Mouse (Mus musculus) limb, embryonic 14.5 days (tissue): Measurements from ENCODE around the gene Arid3a. TPM values are rescaled to one million over a fixed set of nuclear protein-coding genes. Genes with fewer than 3 reads are reported as not detected.

Experiments
- ATAC-seq: fragments of 200-750 bp; cut with Nextera tagmentation; 2 replicates; pipeline ENCODE4 v1.8.0; 2017; ENCODE audit warnings: low read depth, moderate number of reproducible peaks, moderate TSS enrichment; ENCODE audit not compliant: low FRiP score
- DNase-seq: peaks from one replicate; pipeline ENCODE4 v3.0.0-alpha.2; 2015; ENCODE audit warnings: low spot score
- H3K27ac ChIP-seq: fragments of 300-500 bp; sonication (generic); replicated peaks from 2 replicates; pipeline ENCODE4 v1.5.1; 2014; ENCODE audit warnings: low read depth, mild to moderate bottlenecking, low read length, moderate library complexity, mixed read lengths
- H3K27me3 ChIP-seq: fragments of 300-500 bp; sonication (generic); 2 replicates; pipeline ENCODE4 v1.6.1; 2014; ENCODE audit warnings: low read length, mixed read lengths; ENCODE audit not compliant: control insufficient read depth, insufficient read depth
- H3K36me3 ChIP-seq: fragments of 300-500 bp; sonication (generic); 2 replicates; pipeline ENCODE4 v1.6.1; 2014; ENCODE audit warnings: mild to moderate bottlenecking, low read length, moderate library complexity, mixed read lengths; ENCODE audit not compliant: control insufficient read depth, insufficient read depth
- H3K4me1 ChIP-seq: fragments of 300-500 bp; sonication (generic); 2 replicates; pipeline ENCODE4 v1.6.1; 2014; ENCODE audit warnings: antibody characterized with exemption, low read length, mixed read lengths; ENCODE audit not compliant: control insufficient read depth, insufficient read depth
- H3K4me2 ChIP-seq: fragments of 300-500 bp; sonication (generic); replicated peaks from 2 replicates; pipeline ENCODE4 v1.6.1; 2014; ENCODE audit warnings: low read depth, mild to moderate bottlenecking, low read length, moderate library complexity; ENCODE audit not compliant: severe bottlenecking
- H3K4me3 ChIP-seq: fragments of 300-500 bp; sonication (generic); replicated peaks from 2 replicates; pipeline ENCODE4 v1.5.1; 2014; ENCODE audit warnings: low read length
- H3K9ac ChIP-seq: fragments of 300-500 bp; sonication (generic); 2 replicates; pipeline ENCODE4 v1.6.1; 2014; ENCODE audit warnings: mild to moderate bottlenecking, low read depth, low read length, moderate library complexity; ENCODE audit not compliant: severe bottlenecking
- H3K9me3 ChIP-seq: fragments of 300-500 bp; sonication (generic); 2 replicates; pipeline ENCODE4 v1.6.1; 2016; ENCODE audit warnings: low read length; ENCODE audit not compliant: control insufficient read depth
- POLR2A ChIP-seq: fragments of 200-500 bp; IDR thresholded peaks from 2 replicates; pipeline ENCODE4 v1.8.0; 2012; ENCODE audit warnings: inconsistent platforms, mild to moderate bottlenecking, moderate library complexity, borderline replicate concordance; ENCODE audit not compliant: insufficient read depth, insufficient read length; ENCODE audit errors: extremely low read depth
- WGBS: fragments of 180-500 bp; shearing (Covaris S2); extraction: QIAGEN DNeasy Blood & Tissue Kit; methylation state at CpG from one replicate; pipeline ENCODE4 v1.1.7; 2014; 5-methylcytosine and 5-hydroxymethylcytosine counted together
- polyA plus RNA-seq, 2 experiments: library from polyadenylated mRNA; depleted of rRNA in 1 of 2; stranded (reverse) in 1 of 2; unstranded in 1 of 2; fragments of >200 nt; fragmentation: Nextera tagmentation in 1 of 2; extraction: Ambion mirVana in 1 of 2; gene quantifications; 2 replicates each; pipeline versions ENCODE4 v1.2.1 to v1.2.3; 2012 to 2014

The Arid3a gene
- polyA plus RNA-seq, 2 experiments = 5.0 to 8.6 TPM

DNA sequence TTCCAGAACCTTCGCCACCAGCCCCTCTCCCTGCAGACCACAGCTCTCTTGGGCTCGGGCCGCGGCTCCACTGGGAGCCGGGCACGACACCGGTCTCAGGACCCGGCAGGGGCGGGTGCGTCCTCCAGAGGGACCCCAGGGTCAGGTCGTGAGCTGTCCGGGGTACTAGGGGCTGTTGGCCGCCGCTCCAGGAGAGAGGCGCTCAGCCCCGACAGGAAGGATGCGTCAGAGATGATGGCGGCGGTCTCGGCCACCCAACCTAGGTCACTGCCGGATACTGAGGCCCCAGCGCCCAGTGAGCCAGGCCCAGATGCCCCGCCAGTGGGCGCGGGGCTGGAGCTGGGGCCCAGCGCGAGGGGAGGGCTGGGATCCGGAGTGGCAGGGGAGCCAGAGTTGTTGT, 50.5 kb downstream of the Arid3a start:
- ATAC-seq = no peak
- Histone ChIP-seq H3K9ac (no peak overlapping the region), H3K36me3 (peaks cover 57% of the 10 kb centered on the region), H3K27me3 (no peaks in the 10 kb centered on the region), H3K27ac (no peak overlapping the region), H3K4me1 (peaks cover under 1% of the 10 kb centered on the region; the same call in 1 of the 2 replicates), H3K9me3 (no peaks in the 10 kb centered on the region), H3K4me3 (no peak overlapping the region), H3K4me2 (no peak overlapping the region)
- TF ChIP-seq POLR2A = no peak
- 88% methylated on average over 16 of the region's 28 CpGs for WGBS
- no peak for DNase-seq

DNA sequence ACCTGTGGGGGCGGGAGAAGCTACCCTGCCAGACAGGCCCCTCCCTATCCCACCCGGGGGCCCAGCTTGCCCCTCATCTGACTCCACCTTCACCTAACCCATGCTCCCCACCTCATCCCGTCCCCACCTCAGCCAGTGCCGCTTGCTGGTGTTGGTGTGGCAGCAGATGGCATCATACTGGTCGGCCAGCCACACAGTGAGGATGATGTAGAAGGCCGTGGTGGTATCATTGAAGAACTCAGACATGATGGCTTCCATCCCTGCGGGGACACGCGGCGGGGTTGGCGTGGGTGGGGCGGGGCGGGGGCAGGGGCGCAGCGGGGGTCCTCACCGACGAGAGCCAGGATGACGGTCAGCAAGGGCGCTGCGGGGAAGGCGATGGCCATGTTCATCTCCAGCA, 51.2 kb downstream of the Arid3a start:
- no peaks in the 10 kb centered on the region for H3K27me3 ChIP-seq
- H3K4me1 ChIP-seq = peaks cover 8% of the 10 kb centered on the region
- no peak overlapping the region for H3K4me3 ChIP-seq
- no peak for ATAC-seq
- no peak for TF ChIP-seq POLR2A
- no peak overlapping the region for H3K27ac ChIP-seq
- H3K9me3 ChIP-seq = no peaks in the 10 kb centered on the region
- H3K36me3 ChIP-seq = peaks cover 57% of the 10 kb centered on the region
- no peak for DNase-seq
- H3K4me2 ChIP-seq = no peak overlapping the region
- 94% methylated on average over 20 of the region's 21 CpGs for WGBS
- no peak overlapping the region for H3K9ac ChIP-seq

DNA sequence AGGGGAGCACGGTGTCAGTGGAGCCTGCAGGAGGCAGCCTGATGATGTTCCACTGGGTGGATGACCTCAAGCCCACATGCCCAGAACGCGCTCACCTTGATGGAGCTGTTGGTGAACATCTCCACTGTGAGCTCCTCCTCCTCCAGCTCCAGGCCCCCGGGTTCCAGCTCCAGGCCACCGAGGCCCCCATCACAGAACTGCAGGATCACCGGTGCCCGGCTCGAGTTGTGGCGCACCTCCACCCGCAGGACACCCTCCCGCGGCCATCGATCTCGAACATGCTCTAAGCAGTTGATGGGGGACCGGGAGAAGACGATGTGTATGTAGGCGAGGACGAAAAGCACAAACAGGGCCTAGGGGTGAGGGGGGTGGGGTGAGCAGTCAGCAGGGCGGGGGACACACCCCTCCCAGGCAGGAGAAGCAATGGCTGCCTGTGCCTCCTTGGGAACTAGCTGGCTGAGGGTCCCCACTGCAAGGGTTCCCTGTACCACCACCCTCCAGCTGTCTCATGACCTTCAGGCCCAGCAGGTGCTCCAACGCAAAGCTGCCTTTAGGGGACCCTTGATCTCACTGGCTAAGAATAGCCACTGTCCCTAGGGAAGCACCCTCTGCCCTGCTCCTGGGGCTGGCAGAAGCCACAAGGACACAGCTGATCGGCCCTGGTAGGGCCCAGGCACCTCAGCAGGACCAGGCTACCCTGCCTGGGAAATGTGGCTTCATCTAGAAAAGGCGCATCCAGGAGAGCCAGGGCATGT, 52.7 kb downstream of the Arid3a start:
- DNase-seq (no peak), ATAC-seq (no peak)
- no peak overlapping the region for H3K27ac ChIP-seq
- H3K36me3 ChIP-seq = peaks cover 54% of the 10 kb centered on the region
- no peak overlapping the region for H3K4me3 ChIP-seq
- H3K4me2 ChIP-seq = no peak overlapping the region
- no peak overlapping the region for H3K9ac ChIP-seq
- no peak for TF ChIP-seq POLR2A
- WGBS = 93% methylated on average over 22 of the region's 22 CpGs
- H3K27me3 ChIP-seq = no peaks in the 10 kb centered on the region
- no peaks in the 10 kb centered on the region for H3K9me3 ChIP-seq
- H3K4me1 ChIP-seq = peaks cover 13% of the 10 kb centered on the region

DNA sequence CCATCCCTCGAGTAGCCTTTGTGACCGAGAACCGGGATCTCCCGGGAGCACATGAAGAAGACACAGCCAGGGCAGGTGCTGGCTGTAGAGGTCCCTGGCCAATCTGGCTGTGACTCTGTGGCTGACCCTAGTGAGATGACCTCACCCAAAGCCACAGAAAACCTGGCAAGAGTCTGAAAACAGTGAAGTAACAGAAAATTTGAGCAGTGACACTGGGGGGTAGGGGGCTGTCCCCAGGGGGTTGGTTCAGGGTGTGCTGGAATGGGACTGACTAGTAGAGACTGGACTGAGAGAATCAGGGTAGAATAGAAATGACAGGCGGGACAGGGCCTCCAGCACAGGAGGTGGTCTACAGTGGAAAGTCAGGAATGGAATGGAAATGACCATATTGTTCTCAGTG, 56.4 kb downstream of the Arid3a start:
- no peak overlapping the region for H3K27ac ChIP-seq

DNA sequence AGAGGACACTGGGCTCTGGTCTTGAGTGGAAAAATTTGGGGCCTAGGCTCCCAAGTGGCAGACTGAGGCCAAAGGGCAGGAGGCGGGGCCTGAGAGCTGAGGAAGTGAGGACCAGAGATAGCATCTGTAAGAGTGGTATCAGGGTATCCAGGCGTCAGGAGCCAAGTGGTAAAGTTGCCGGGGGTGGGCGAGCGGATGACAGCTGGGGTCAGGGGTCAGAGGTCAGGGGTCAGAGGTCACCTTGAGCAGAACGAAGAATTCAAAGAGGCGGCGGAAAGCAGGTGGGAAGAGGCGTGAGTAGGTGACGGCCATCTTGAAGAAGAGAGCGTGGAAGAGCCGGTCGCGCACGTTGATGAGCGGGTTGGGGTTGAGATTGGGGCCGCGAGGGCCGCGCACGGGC, 56.8 kb downstream of the Arid3a start:
- peak; percentile 58 for DNase-seq

More for the DNA sequence above, 56.4 kb downstream of the Arid3a start:
- WGBS = 76% methylated on average over 5 of the region's 5 CpGs
- Histone ChIP-seq H3K4me2 (peak overlapping the region; percentile 85), H3K27me3 (no peaks in the 10 kb centered on the region), H3K4me1 (peaks cover 35% of the 10 kb centered on the region), H3K36me3 (peaks cover 21% of the 10 kb centered on the region), H3K4me3 (peak overlapping the region; percentile 68), H3K9ac (peak overlapping the region; percentile 72), H3K9me3 (no peaks in the 10 kb centered on the region)
- TF ChIP-seq POLR2A = no peak
- DNase-seq (no peak), ATAC-seq (no peak)

More for the DNA sequence above, 56.8 kb downstream of the Arid3a start:
- Histone ChIP-seq H3K27ac (peak overlapping the region; percentile 96), H3K4me3 (peak overlapping the region; percentile 68), H3K4me1 (peaks cover 35% of the 10 kb centered on the region), H3K27me3 (no peaks in the 10 kb centered on the region), H3K36me3 (peaks cover 17% of the 10 kb centered on the region), H3K9ac (peak overlapping the region; percentile 72), H3K4me2 (peak overlapping the region; percentile 85), H3K9me3 (no peaks in the 10 kb centered on the region)
- TF ChIP-seq POLR2A = no peak
- 3% methylated on average over 12 of the region's 21 CpGs for WGBS
- ATAC-seq = no peak
